Mouse (Mus musculus): Measurements from ENCODE around the gene Prkaca.

Gene Prkaca

GRCm38 (mm10) chr8:84029272-84029671, 56.5 kb downstream of the Prkaca start:
- CTCF ChIA-PET: no interaction called here

- CTCF ChIA-PET: no interaction called here
Observed at GRCm38 (mm10) chr8:84032777-84033176, 60.0 kb downstream of the Prkaca start.

GRCm38 (mm10) chr8:84038015-84038414, 65.2 kb downstream of the Prkaca start:
- CTCF ChIA-PET: no interaction called here

GRCm38 (mm10) chr8:84039050-84039449, 66.3 kb downstream of the Prkaca start:
- CTCF ChIA-PET: interaction anchor here (0.7 to 1.4 kb wide), 5 partner anchors 8 to 159 kb away, joined by 3 to 5 read pairs (median 3); no protein-coding TSS in a partner anchor

DNA sequence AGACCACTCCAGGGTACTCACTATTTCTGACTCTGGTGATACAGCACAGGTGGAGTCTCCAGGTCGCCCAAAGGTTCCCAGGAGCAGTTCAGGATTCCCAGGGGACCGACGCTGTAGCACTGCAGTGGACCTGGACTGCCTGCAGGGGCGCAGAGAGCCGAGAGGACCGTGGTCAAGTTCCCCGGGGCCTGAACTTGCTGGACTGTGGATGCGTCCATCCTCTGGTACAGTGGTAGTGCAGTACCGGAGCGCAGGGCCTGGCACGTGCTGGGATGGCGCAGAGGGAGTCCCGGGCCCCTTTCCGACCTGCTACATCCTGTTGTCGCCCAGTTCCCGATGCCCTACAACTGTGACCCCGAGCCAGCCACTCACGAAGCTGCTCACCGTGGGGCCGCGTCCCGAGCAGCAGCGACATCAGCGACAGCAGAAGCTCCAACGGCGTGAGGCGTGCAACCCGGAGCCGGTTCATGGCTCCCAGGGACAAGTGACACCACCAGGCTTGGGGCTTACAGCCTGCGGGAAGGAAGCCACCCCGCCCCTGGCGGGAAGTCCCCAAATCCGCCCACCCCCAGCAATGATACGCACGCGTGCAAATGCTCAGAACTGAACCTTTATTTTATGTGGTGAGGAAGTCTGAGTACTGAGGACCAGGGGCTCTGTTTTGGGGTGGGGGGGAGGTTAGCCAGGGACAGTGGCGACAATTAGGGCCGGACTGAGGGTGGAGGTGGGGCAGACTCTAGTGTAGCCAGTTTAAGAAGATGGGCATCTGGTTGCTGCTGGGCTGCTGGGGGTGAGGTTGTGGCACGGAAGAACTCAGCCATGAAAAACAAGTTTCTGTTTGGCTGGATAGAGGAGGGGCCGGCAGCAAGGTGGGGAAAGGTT, 69.5 kb downstream of the Prkaca start, which contains the start of gene Il27ra:
Gene Il27ra (minus strand): TSS at position 524 of the 882 bp plus-strand sequence.
- CTCF ChIA-PET: interaction anchor here (0.5 kb wide), 1 partner anchor 89 kb away, joined by 26 read pairs; no protein-coding TSS in a partner anchor

DNA sequence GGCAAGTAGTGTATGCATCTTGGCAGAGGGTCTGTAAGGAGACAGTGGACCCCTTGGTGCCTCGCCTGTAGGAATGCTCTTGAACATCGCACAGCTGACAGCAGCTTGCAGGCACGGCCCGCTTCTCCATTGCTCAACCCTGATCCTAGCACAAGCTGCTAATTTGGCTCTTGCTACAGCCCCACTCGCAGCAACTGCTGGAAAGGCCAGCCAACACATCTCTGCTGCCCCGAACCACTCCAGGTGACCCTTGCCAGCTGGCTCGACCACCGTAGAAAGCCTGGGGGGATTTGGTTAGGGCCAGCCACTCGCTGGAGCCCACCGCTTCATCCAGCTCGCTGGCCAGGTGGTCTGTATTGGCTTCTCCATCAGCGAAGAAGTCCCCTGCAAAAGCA, 70.2 kb downstream of the Prkaca start:
- CTCF ChIA-PET: interaction anchor here (1.0 kb wide), 1 partner anchor 61 kb away, joined by 3 read pairs; no protein-coding TSS in a partner anchor

GRCm38 (mm10) chr8:84044103-84044502, 71.3 kb downstream of the Prkaca start:
- CTCF ChIA-PET: no interaction called here

DNA sequence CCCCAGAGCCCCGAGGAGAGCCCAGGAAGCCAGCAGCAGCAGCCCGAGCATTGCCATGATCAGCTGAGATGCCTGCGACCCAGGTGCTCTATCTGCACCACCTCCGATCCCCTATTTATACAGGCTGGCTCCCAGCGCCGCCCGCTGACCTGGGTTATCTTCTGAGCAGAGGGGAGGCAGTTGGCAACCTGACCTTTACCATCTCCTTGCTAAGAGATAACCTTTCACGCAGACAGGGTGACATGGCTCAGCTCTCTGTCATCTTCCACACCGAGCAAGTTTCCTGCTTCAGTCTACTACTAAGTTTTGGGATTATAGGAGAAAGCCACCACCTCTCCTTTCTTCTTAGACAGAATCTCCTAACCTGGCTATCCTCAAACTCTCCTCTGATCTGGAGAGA, 72.1 kb downstream of the Prkaca start, which contains the start of gene Rln3:
Gene Rln3 (minus strand): TSS at position 101 of the 400 bp plus-strand sequence.
- CTCF ChIA-PET: interaction anchor here (0.6 kb wide), 1 partner anchor 1256 kb away, joined by 5 read pairs; no protein-coding TSS in a partner anchor
